Mouse (Mus musculus): Measurements from ENCODE around the gene Hoxa13.
A peak's percentile ranks its signal among the peaks of the same experiment; 100 is the strongest.

Gene Hoxa13

GRCm38 (mm10) chr6:52208072-52208867, 52.4 kb downstream of the Hoxa13 start, which contains the start of gene Hoxa6:
Gene Hoxa6 (minus strand): TSS chr6:52208722.
- peak in 1 of 2 experiments; percentile 41 for DNase-seq
